Mouse (Mus musculus) kidney, adult 10 weeks (tissue): ENCODE data around the gene Cdk16. TPM values are rescaled to one million over a fixed set of nuclear protein-coding genes. Genes with fewer than 3 reads are reported as not detected.

ENCODE experiments used
- polyA plus RNA-seq: library from polyadenylated mRNA; stranded (reverse); fragments of 350-450 nt; fragmentation: Illumina TruSeq; extraction: RNeasy Lipid Tissue Mini Kit (QIAGEN cat#74804); gene quantifications from one replicate; pipeline ENCODE4 v1.2.3, GENCODE M21; 2014; ENCODE audit warnings: low read depth, low replicate concordance

The Cdk16 gene
- polyA plus RNA-seq = 25.2 TPM

GRCm38 (mm10) chrX:20687519-20688067 lies at the start of gene Cdk16:
Cdk16 (plus strand) TSS chrX:20687954.

DNA sequence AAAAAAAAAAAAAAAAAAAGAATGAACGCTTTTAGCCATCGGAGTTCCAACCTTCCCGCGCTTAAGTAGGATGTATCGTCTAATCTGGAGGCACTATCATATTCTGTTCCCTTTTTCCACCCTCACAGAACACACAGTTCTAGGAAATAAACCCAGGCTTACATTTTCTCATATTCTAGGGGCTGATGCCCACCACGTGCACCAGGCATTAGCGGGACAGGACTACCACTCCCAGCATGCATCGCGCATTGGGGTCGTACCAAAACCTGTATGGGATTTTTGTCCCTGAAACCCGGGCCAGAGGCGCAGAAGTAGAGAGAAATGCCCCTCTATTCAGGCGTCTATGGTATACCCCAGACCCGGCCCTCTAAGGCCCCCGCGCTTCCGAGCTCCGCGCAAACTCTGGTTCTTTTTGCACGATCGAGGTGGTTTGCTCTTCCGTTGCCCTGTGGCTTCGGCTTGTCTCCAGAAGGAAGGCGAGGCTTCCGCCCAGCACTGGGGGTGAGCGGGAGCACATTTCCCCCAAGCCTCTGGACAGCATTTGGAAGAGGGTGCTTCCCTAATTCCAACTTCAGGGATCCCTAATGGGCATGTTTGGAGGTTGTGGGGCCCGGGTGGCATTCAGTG lies 29.6 kb upstream of the Cdk16 start, which contains the start of gene Uba1:
Uba1 (plus strand) TSS at position 301 of the 627 bp plus-strand sequence.

GRCm38 (mm10) chrX:20703741-20704290 lies 16.1 kb downstream of the Cdk16 start, which contains the start of gene Usp11:
Usp11 (plus strand) TSS chrX:20703906.

Other genes with a start within 250 kb of the Cdk16 start
- 15.3 TPM for gene Rgn, start 138.2 kb upstream of the Cdk16 start, polyA plus RNA-seq
- gene Rbm10, start 70.5 kb upstream of the Cdk16 start, polyA plus RNA-seq = 5.0 TPM
- gene Ndufb11, start 70.3 kb upstream of the Cdk16 start, polyA plus RNA-seq = 79.4 TPM
- 73.5 TPM for gene Uba1, start 29.6 kb upstream of the Cdk16 start, polyA plus RNA-seq
- 2.8 TPM for gene Usp11, start 16.0 kb downstream of the Cdk16 start, polyA plus RNA-seq
- 54.9 TPM for gene Araf, start 109.9 kb downstream of the Cdk16 start, polyA plus RNA-seq
- not detected for gene Timp1, start 182.2 kb downstream of the Cdk16 start, polyA plus RNA-seq
- gene Syn1, start 233.1 kb downstream of the Cdk16 start, polyA plus RNA-seq = 0.16 TPM
- gene Cfp, start 243.6 kb downstream of the Cdk16 start, polyA plus RNA-seq = not detected